Mouse (Mus musculus): ENCODE data around the gene Hoxb1.

The Hoxb1 gene

DNA sequence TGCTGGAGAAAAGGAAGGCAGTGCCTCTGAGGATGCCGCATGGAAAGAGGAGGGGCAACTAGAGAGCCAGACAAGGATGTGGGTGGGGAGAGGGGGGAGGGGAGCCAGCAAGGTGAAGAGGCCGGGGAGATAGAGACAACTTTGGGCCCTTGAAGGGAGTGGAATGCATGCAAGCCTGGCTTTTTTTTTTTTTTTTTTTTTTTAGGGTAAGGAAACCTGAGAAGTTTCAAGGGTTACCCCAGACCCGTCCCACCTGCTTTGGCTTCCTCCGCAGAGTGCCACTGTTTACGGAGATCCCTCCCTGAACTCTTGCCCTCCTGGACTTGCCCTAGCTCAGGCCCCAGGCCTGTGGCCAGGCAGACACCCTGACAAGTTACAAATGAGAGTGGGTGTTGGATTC lies 1.7 kb upstream of the Hoxb1 start:
- in situ Hi-C loops (cut with MboI; ENCODE audit: low pct_unique_long_range_greater_than_20kb in 1 of 2, low sequenced_read_pairs in 2 of 2, unreplicated experiment in 1 of 2) = no loop called here

DNA sequence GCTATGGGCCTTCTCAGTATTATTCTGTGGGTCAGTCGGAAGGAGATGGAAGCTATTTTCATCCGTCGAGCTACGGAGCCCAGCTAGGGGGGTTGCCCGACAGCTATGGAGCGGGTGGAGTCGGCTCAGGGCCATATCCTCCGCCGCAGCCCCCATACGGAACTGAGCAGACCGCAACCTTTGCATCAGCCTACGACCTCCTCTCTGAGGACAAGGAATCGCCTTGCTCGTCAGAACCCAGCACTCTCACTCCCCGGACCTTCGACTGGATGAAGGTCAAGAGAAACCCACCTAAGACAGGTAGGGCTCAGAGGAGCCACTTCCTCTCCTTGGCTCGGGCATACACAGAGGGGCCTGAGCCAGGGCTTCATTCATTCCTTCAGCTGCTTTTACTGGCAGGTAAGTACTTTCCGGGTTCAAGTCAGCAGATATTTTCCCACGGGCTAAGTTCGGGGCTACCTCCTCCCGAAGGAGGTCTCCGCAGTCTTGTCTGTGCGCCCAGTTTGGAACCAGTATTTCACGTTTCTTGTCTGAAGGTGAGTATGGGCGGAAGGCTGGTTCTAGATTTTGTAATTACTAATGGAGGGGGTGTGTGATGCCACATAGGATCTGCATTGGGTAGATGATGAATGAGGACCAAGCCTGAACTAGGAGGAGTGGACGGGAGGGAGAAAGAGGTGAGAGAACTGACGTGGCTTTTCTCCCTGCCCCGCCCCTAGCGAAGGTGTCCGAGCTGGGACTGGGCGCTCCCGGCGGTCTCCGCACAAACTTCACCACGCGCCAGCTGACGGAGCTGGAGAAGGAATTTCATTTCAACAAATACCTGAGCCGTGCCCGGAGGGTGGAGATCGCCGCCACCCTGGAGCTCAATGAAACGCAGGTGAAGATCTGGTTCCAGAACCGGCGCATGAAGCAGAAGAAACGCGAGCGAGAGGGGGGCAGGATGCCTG lies 815 bp downstream of the Hoxb1 start:
- in situ Hi-C loops (cut with MboI; ENCODE audit: low pct_unique_long_range_greater_than_20kb in 1 of 2, low sequenced_read_pairs in 2 of 2, unreplicated experiment in 1 of 2) = no loop called here

GRCm38 (mm10) chr11:96367141-96367540 lies 1.6 kb downstream of the Hoxb1 start:
- in situ Hi-C loops (cut with MboI; ENCODE audit: low pct_unique_long_range_greater_than_20kb in 1 of 2, low sequenced_read_pairs in 2 of 2, unreplicated experiment in 1 of 2) = no loop called here

GRCm38 (mm10) chr11:96368686-96369085 lies 3.1 kb downstream of the Hoxb1 start:
- in situ Hi-C loops (cut with MboI; ENCODE audit: low pct_unique_long_range_greater_than_20kb in 1 of 2, low sequenced_read_pairs in 2 of 2, unreplicated experiment in 1 of 2) = no loop called here

- in situ Hi-C loops (cut with MboI; ENCODE audit: low pct_unique_long_range_greater_than_20kb in 1 of 2, low sequenced_read_pairs in 2 of 2, unreplicated experiment in 1 of 2) = no loop called here
These were observed 3.6 kb downstream of the Hoxb1 start for GRCm38 (mm10) chr11:96369140-96369539.

DNA sequence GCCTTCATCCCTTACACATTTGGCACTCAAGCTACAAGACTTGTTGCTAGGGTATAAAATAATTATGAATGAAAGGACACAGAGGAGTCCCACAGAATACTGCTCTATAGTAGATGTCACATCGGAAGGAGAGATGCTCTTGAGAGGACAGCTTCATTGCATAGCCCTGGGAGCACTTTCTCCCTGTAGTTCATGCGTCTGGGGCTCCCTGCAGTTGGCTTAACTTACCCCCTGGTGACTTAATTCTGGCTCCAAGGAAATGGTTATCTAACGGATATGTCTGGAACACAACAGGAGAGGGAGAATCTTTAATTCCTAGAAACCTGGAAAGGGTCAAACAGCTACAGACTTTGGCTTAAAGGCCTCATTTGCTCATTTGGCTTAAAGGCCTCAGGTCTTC lies 6.2 kb downstream of the Hoxb1 start:
- in situ Hi-C loops (cut with MboI; ENCODE audit: low pct_unique_long_range_greater_than_20kb in 1 of 2, low sequenced_read_pairs in 2 of 2, unreplicated experiment in 1 of 2) = no loop called here

DNA sequence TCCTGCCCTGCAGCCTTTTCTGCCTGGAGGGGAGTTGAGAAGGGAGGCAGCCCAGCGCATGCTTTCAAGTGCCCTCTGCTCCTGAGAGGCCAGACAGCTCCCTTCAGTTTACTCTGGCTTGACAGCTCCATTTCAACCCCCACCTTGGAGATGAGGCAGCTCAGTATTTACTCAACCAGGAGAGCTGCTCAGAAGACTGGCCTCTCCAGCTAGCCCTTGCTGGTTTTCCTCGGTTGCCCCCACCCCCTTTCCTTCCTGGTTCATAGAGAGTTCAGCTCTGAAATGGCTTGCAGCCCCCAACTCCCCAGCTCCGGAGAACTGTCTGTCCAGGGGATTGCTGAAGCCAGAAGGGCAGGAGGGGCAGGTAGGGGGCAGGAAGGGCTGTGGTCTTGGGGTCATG lies 7.0 kb downstream of the Hoxb1 start:
- in situ Hi-C loops (cut with MboI; ENCODE audit: low pct_unique_long_range_greater_than_20kb in 1 of 2, low sequenced_read_pairs in 2 of 2, unreplicated experiment in 1 of 2) = no loop called here

DNA sequence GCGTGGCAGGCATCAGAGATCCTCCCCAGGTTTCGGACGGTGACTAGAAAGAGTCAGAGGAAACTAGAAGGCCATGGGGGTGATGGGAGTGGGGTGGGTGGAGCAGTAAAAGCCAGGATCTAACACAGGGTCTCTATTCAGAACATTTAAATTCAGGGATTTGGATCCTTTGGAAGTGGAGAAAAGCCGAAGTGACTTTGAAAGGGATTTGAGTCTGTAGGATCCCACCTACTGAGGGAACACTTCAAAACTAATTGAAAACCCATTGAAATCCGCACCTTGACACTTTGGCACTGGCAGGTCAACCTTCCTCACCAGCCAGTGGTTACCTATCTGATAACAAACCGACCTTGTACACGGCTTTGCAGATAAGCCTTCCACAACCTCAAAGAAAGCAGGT lies 9.3 kb downstream of the Hoxb1 start:
- in situ Hi-C loops (cut with MboI; ENCODE audit: low pct_unique_long_range_greater_than_20kb in 1 of 2, low sequenced_read_pairs in 2 of 2, unreplicated experiment in 1 of 2) = no loop called here

DNA sequence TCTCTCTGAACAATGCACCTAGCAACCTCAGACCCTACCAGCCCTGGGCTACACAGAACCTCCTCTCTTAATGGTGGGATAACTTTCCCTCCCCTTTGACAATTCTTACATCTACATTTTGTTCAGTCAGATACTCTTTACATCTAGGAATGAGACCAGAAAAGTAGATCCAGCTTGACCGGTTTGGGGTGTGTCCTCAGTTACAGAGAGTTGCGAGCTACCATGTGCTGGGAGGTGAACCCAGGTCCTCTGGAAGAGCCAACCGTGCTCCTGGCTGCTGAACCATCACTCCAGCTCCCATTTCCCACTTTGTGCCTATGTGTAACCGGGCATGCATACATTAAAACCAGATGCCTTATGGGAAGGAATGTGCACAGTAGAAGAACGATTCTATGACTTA lies 17.8 kb downstream of the Hoxb1 start:
- in situ Hi-C loops (cut with MboI; ENCODE audit: low pct_unique_long_range_greater_than_20kb in 1 of 2, low sequenced_read_pairs in 2 of 2, unreplicated experiment in 1 of 2) = no loop called here

GRCm38 (mm10) chr11:96387635-96388034 lies 22.1 kb downstream of the Hoxb1 start:
- in situ Hi-C loops (cut with MboI; ENCODE audit: low pct_unique_long_range_greater_than_20kb in 1 of 2, low sequenced_read_pairs in 2 of 2, unreplicated experiment in 1 of 2) = no loop called here

DNA sequence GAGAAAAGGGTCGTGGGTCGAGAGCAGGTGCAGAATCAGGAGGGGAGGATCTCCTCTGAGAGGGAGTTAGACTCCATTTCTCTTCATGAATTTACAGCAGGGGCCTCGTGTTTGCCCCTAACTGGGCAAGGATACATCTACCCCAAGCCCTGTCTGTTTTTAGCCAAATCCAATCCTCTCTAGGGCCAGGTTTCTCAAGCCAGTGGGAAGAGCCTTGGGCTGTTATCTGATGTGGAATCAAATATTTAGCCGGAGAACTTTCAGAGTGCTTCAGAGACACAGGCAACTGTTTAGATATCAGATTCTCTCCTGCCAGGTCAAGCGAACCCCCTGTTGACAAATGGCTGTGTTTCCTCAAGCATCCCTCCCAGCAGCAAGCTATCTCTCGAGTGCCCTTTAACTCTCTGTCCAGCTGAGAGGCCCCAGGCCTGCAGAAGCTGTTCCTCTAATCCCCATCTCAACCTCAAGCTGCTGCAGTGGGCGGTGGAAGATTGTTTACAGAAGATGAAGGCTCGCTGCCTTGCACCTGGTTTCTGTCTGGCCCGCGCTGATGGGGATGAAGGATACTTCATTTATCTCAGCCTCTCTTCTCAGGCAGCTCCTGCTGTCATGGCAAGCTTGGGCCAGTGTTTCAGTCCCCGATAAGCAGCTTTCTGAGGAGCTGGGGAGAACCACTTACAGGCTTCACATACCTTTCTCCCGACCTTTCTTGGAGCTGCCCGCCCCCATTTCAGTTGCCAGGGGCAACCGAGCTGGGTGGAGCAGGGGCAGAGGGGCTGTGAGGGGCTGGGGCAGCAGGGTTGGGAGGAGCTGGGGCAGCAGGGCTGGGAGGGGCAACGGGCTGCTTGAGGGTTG lies 31.4 kb downstream of the Hoxb1 start:
- in situ Hi-C loops (cut with MboI; ENCODE audit: low pct_unique_long_range_greater_than_20kb in 1 of 2, low sequenced_read_pairs in 2 of 2, unreplicated experiment in 1 of 2) = no loop called here

- in situ Hi-C loops (cut with MboI; ENCODE audit: low pct_unique_long_range_greater_than_20kb in 1 of 2, low sequenced_read_pairs in 2 of 2, unreplicated experiment in 1 of 2) = no loop called here
These were observed 32.3 kb downstream of the Hoxb1 start for GRCm38 (mm10) chr11:96397806-96398335.

DNA sequence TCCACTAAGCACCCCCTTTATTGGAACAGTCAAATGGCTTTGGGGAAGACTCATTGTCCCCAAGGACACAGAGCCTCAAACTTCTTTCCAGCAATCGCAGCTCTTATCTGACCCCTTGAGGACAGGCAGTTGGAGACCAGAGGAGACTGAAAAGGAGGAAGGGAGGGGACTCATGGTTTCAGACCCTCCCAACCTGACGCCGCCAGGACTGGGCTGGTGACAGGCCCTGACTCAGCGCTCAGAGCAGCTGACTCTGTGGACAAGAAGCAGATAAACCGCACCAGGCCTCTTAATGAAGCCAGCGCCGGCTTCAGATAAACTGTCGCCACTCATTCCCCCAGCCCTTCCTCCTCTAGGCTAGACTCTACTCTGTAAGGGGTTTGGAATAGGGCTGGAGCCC lies 34.4 kb downstream of the Hoxb1 start:
- in situ Hi-C loops (cut with MboI; ENCODE audit: low pct_unique_long_range_greater_than_20kb in 1 of 2, low sequenced_read_pairs in 2 of 2, unreplicated experiment in 1 of 2) = no loop called here

- in situ Hi-C loops (cut with MboI; ENCODE audit: low pct_unique_long_range_greater_than_20kb in 1 of 2, low sequenced_read_pairs in 2 of 2, unreplicated experiment in 1 of 2) = no loop called here
These were observed 38.6 kb downstream of the Hoxb1 start for GRCm38 (mm10) chr11:96404016-96404604.

- in situ Hi-C loops (cut with MboI; ENCODE audit: low pct_unique_long_range_greater_than_20kb in 1 of 2, low sequenced_read_pairs in 2 of 2, unreplicated experiment in 1 of 2) = no loop called here
These were observed 39.3 kb downstream of the Hoxb1 start for GRCm38 (mm10) chr11:96404831-96405230.

- in situ Hi-C loops (cut with MboI; ENCODE audit: low pct_unique_long_range_greater_than_20kb in 1 of 2, low sequenced_read_pairs in 2 of 2, unreplicated experiment in 1 of 2) = no loop called here
These were observed 40.0 kb downstream of the Hoxb1 start for GRCm38 (mm10) chr11:96405541-96405940.

GRCm38 (mm10) chr11:96407191-96408072 lies 41.9 kb downstream of the Hoxb1 start:
- in situ Hi-C loops (cut with MboI; ENCODE audit: low pct_unique_long_range_greater_than_20kb in 1 of 2, low sequenced_read_pairs in 2 of 2, unreplicated experiment in 1 of 2) = no loop called here

Measured in mouse embryonic stem cell (cell line).